Mouse (Mus musculus): ENCODE results near the gene Rnf149. TPM values are rescaled to one million over a fixed set of nuclear protein-coding genes. Genes with fewer than 3 reads are reported as not detected.

The Rnf149 gene
- total RNA-seq, 2 experiments from 2014 or later = 48.3 to 51.5 TPM

- DNase-seq = peak; percentile 65 to 80
Measured at GRCm38 (mm10) chr1:39530258-39530943, 46.8 kb downstream of the Rnf149 start.

- no peak for DNase-seq
Measured at GRCm38 (mm10) chr1:39528319-39528718, 48.9 kb downstream of the Rnf149 start.

DNA sequence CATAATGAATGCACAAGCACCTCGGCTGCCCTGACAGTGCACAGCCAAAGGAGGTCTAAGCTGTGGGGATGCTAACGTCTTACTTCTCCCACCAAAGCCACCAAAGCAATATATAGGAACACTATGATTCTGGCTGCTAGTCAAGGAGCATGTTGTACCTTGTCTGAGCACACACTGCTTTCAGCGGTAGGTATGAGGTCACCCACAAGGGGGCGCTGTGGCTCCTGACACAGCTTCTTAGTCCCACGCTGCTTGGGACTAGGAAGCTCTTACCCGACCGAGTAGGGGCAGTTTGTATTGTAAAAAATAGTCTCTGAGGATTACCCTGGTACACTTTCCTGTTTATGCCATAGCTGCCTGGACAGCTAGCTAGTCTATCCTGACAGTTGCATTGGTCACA lies 49.8 kb downstream of the Rnf149 start:
- DNase-seq = peak; percentile 83 to 89

DNA sequence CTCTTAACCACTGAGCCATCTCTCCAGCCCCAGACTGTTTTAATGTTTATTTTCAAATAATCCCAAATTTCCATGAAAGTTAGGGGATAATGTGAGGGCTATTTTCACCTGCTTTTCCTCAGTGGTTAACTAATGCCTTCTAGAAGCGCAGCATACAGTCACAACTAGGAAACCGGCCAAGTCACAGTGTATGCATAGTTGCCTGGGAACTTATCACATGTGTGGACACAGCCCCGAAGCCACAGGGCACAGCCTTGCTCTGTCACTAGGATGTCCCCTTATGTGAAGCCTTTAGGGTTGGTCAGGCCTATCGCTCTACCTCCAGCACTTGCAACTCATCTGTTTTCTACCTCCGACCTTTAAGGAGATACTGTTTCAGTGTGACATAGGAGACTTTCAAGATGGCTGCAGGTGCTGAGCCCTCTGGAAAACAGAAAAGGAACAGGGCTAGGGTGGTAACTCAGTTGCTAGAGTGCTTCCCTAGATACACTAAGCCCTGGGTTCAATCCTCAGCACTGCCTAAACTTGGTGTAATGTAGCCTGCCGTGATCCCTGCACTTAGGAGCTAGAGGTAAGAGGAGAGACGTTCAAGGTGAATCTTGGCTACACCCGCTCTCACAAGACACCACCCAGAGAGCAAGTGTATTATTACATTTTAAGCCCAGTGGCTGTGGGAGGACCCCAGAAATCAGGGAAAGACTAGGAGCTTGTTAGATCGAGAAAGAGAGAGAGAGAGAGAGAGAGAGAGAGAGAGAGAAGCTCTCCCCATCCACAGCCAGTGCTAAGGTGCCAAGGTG lies 50.6 kb downstream of the Rnf149 start:
- DNase-seq = no peak

DNA sequence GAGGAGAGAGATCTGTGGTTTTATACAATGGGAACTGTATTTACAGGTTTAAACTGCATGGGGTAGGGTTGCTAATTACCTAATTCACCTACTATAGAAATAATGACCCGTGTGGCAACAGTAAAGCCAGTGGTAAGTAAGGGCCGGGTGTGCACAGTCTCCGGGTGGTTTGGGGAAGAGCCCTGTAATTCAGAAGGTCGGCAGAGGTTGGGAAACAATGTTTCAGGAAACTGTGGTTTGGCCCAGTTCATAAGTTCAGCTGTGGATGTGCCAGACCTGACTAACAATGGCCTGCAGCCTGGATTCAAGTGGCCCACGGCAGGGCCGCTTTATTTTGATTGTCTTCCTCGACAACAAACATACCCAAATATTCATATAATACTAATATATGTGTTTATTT lies 51.4 kb downstream of the Rnf149 start:
- DNase-seq = no peak

GRCm38 (mm10) chr1:39522519-39522918 lies 54.7 kb downstream of the Rnf149 start:
- DNase-seq = peak in 1 of 2 experiments; percentile 40

DNA sequence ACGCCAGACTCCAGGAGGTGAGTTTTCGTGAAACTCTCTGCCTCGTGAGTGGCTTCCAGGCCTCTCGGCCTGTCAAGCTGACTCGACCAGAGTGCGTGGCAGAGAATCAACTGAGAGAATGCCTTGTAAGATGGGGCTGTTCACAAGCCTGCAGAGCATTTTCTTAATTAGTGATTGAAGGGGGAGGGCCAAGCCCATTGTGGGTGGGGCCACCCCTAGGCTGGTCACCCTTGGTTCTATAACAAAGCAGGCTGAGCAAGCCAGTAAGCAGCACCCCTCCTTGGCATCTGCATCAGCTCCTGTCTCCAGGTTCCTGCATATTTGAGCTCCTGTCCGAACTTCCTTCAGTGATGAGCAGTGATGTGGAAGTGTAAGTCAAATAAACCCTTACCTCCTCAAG lies 55.9 kb downstream of the Rnf149 start:
- no peak for DNase-seq

GRCm38 (mm10) chr1:39515303-39515991 lies 61.8 kb downstream of the Rnf149 start:
- DNase-seq = no peak

DNA sequence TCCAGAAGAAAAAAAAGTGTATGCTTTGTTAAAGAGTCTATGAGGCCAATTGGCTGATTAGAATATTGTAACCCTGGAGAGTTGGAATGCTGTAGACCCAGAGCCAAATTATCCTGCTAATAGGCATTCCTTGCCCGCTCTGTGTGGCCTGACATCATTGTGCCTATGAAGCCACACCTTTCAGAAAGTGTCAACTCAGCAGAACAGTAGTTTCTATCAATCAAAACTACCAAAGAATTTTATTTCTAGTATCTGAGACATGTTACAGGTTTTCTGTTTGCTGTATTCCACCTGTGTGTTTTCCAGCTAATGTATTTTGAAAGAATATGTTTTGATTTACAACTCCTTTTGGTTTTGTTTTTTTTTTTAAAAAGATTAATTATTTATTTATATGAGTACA lies 65.0 kb downstream of the Rnf149 start:
- no peak for DNase-seq

DNA sequence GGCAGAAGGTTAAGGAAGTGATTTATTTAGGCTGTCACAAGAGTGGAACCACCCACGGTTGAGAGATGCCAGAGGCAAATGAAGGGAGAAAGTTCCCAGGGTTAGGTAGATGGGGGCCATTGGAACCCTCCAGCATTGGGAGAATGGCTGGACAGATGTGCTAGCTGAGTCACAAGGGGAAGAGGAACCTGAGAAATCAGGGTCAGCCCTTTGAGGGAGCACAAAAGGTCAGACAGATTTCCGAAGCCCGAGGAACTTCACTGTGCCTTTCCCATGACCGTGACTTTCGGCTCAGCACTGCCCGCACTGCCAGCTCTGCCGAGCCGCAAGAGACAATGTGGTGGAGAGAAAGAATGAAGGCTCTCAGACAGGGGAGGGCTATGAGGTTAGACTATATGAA lies 65.4 kb downstream of the Rnf149 start:
- peak; percentile 24 to 32 for DNase-seq

- no peak for DNase-seq
Measured at GRCm38 (mm10) chr1:39505600-39505999, 71.6 kb downstream of the Rnf149 start.

- DNase-seq = peak in 1 of 2 experiments; percentile 43
Measured at GRCm38 (mm10) chr1:39504261-39504660, 72.9 kb downstream of the Rnf149 start.

- DNase-seq = peak; percentile 52 to 68
Measured at GRCm38 (mm10) chr1:39502817-39503633, 74.2 kb downstream of the Rnf149 start.

Other genes with a start within 250 kb of the Rnf149 start
- 100 to 1,000 TPM; 739 to 814 TPM for gene Rpl31, start 209.6 kb downstream of the Rnf149 start, total RNA-seq (2021)
- gene Tbc1d8, start 98.7 kb downstream of the Rnf149 start, total RNA-seq (2021) = 10 to 100 TPM in 1 of 2 experiments, 1 to 10 TPM in 1; 6.9 to 18.7 TPM
- gene Cnot11, start 42.4 kb downstream of the Rnf149 start, total RNA-seq (2021) = 10 to 100 TPM; 20.0 to 20.3 TPM
- under 1 TPM; 0.13 to 0.23 TPM for gene Creg2, start 74.1 kb upstream of the Rnf149 start, total RNA-seq (2021)
- gene Rfx8, start 143.6 kb upstream of the Rnf149 start, total RNA-seq (2021) = under 1 TPM in 1 of 2 experiments, not detected in 1; 0.20 TPM
- not detected for gene Gm3646, start 227.9 kb upstream of the Rnf149 start, total RNA-seq (2021)